Mouse (Mus musculus) heart, adult 2 months (tissue): ENCODE results near the gene Slc22a7. TPM values are rescaled to one million over a fixed set of nuclear protein-coding genes. Genes with fewer than 3 reads are reported as not detected.
A peak's percentile ranks its signal among the peaks of the same experiment; 100 is the strongest.

Source experiments
- DNase-seq, 2 experiments: peaks; one replicate each; pipeline ENCODE4 v3.0.0; 2021
- H3K27ac ChIP-seq: fragments of 200-600 bp; 2 replicates; pipeline ENCODE4 v1.8.1; 2022
- H3K27me3 ChIP-seq: fragments of 200-500 bp; 2 replicates; pipeline ENCODE4 v1.6.1; 2012; ENCODE audit warnings: mild to moderate bottlenecking, low read length, inconsistent platforms, mixed read lengths; ENCODE audit not compliant: control insufficient read depth, insufficient read depth
- H3K36me3 ChIP-seq: fragments of 200-500 bp; 2 replicates; pipeline ENCODE4 v1.6.1; 2012; ENCODE audit warnings: low read length, inconsistent platforms; ENCODE audit not compliant: control insufficient read depth, insufficient read depth
- H3K4me1 ChIP-seq: fragments of 200-500 bp; 2 replicates; pipeline ENCODE4 v1.6.1; 2011; ENCODE audit warnings: low read length; ENCODE audit not compliant: control insufficient read depth, insufficient read depth
- H3K4me3 ChIP-seq: fragments of 200-600 bp; 2 replicates; pipeline ENCODE4 v1.8.1; 2022
- H3K79me2 ChIP-seq: fragments of 200-500 bp; replicated peaks from 2 replicates; pipeline ENCODE4 v1.6.1; 2012; ENCODE audit warnings: mild to moderate bottlenecking, inconsistent platforms, low read length, moderate library complexity, mixed read lengths; ENCODE audit not compliant: control insufficient read depth, insufficient read depth
- H3K9ac ChIP-seq: fragments of 200-500 bp; 2 replicates; pipeline ENCODE4 v1.6.1; 2012; ENCODE audit warnings: low read depth, mild to moderate bottlenecking, control low read depth, inconsistent platforms, low read length, mixed read lengths
- CTCF ChIP-seq: fragments of 200-600 bp; IDR thresholded peaks from 2 replicates; pipeline ENCODE4 v1.8.1; 2022; ENCODE audit warnings: antibody characterized with exemption, mild to moderate bottlenecking, moderate library complexity
- EP300 ChIP-seq: fragments of 200-500 bp; IDR thresholded peaks from 2 replicates; pipeline ENCODE4 v1.6.1; 2011; ENCODE audit warnings: low read depth, low read length, control low read depth; ENCODE audit not compliant: insufficient read depth
- POLR2A ChIP-seq: fragments of 200-500 bp; IDR thresholded peaks from 2 replicates; pipeline ENCODE4 v1.6.1; 2011; ENCODE audit warnings: mild to moderate bottlenecking, low read depth, low read length, control low read depth; ENCODE audit not compliant: insufficient read depth
- WGBS: fragments of 180-500 bp; shearing (Covaris S2); methylation state at CpG from one replicate; pipeline ENCODE4 v1.1.7; 2018; 5-methylcytosine and 5-hydroxymethylcytosine counted together
- intact Hi-C: fragments of 180-260 bp; cut with DNase I; formaldehyde crosslinking; loops from one replicate; pipeline ENCODE4 v1.15.1; 2025
- polyA plus RNA-seq: library from polyadenylated mRNA; depleted of rRNA; stranded (reverse); fragments of >200 nt; gene quantifications from 2 replicates; pipeline ENCODE4 v1.2.3, GENCODE M21; 2012
- total RNA-seq, 2 experiments: library from RNA; stranded (reverse); gene quantifications; 2 replicates each; pipeline ENCODE4 v1.2.3; 2021

Gene Slc22a7
- total and polyA plus RNA-seq, 3 experiments: not detected

- Histone ChIP-seq H3K9ac (no peak overlapping the region), H3K27ac (no peak overlapping the region), H3K36me3 (no peaks in the 10 kb centered on the region), H3K4me1 (peaks cover 1% of the 10 kb centered on the region), H3K27me3 (no peaks in the 10 kb centered on the region), H3K4me3 (no peak overlapping the region), H3K79me2 (no peaks in the 10 kb centered on the region)
- DNase-seq: peak; percentile 52 to 61
- intact Hi-C loops: no loop called here
- TF ChIP-seq POLR2A (no peak), EP300 (no peak), CTCF (no peak)
Observed at GRCm38 (mm10) chr17:46426496-46426895, 11.8 kb downstream of the Slc22a7 start.

DNA sequence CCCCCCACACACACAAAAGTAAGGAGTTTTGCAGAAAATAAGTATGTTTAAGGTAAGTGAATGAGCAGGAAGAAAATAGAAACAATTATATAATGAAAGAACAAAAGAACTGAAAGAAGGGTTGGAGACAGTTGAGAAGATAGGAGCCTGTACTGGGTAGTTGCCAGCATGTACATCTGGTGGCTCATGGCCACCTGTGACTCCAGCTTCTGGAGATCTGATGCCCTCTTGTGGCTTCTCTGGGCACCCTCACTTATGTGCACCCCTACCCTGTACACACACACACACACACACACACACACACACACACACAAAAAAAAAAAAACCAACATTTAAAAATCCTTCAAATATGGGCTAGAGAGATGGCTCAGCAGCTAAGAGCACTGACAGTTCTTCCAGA, 18.5 kb downstream of the Slc22a7 start:
- Histone ChIP-seq H3K36me3 (no peaks in the 10 kb centered on the region), H3K79me2 (no peaks in the 10 kb centered on the region), H3K27ac (no peak overlapping the region), H3K4me1 (no peaks in the 10 kb centered on the region; the same call in 1 of the 2 replicates), H3K9ac (no peak overlapping the region), H3K4me3 (no peak overlapping the region), H3K27me3 (no peaks in the 10 kb centered on the region)
- no peak for DNase-seq
- TF ChIP-seq POLR2A (no peak), CTCF (no peak), EP300 (no peak)
- intact Hi-C loops: no loop called here

DNA sequence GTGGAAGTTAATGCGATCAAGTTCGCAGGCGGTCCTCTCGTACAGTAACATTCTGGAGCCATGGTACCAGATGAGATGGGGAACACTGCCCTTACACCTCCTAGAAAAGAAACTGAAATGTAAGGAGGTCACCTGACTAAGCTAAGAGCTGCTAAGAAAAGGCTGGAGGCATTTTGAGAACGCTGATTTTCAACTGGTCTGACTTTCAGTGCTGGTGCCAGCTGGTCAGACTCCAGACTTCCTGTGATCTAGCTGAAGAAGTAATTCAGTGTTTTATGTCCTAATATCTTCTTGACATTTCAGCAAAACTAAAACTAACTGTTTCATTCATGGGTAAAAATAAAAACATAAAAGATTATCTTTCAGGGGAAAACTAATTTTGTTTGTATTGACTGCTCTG, 19.6 kb downstream of the Slc22a7 start:
- Histone ChIP-seq H3K27ac (peak overlapping the region; percentile 40; the same call in 1 of the 2 replicates), H3K9ac (no peak overlapping the region), H3K4me1 (no peaks in the 10 kb centered on the region; the same call in 1 of the 2 replicates), H3K4me3 (no peak overlapping the region), H3K36me3 (peaks cover 3% of the 10 kb centered on the region; the same call in 1 of the 2 replicates), H3K27me3 (no peaks in the 10 kb centered on the region), H3K79me2 (no peaks in the 10 kb centered on the region)
- WGBS: 44% methylated on average over 5 of the region's 5 CpGs
- intact Hi-C loops: no loop called here
- DNase-seq: peak in 1 of 2 experiments; percentile 32
- TF ChIP-seq CTCF (no peak), POLR2A (no peak), EP300 (no peak)

- peaks cover 13% of the 10 kb centered on the region for H3K36me3 ChIP-seq
Observed at GRCm38 (mm10) chr17:46408478-46408877, 29.8 kb downstream of the Slc22a7 start.

DNA sequence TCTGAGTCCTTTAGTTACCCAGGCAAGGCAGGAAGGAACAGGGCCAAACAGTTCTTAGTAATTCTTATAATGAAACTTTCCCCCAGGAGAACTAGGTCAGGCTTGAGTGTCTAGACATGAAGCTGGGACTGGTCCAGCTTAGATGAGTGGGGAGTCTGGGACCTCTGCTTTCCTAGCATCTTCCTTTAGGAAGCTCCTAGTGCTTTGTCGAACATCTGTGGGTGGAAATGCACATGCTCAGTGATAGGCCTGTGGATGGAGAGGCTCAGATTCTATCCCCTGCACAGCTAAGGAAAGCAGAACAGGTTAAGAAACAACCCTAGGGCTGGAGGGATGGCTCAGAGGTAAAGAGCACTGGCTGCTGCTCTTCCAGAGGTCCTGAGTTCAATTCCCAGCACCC, 43.6 kb downstream of the Slc22a7 start:
- Histone ChIP-seq H3K4me3 (no peak overlapping the region), H3K4me1 (no peaks in the 10 kb centered on the region), H3K36me3 (no peaks in the 10 kb centered on the region), H3K27me3 (no peaks in the 10 kb centered on the region), H3K27ac (no peak overlapping the region), H3K79me2 (no peaks in the 10 kb centered on the region), H3K9ac (no peak overlapping the region)
- WGBS: 73% methylated on average over 1 of the region's 1 CpGs
- no peak for TF ChIP-seq CTCF
- TF ChIP-seq POLR2A: no peak
- TF ChIP-seq EP300: no peak
- no peak for DNase-seq
- intact Hi-C loops: no loop called here

More at GRCm38 (mm10) chr17:46408478-46408877, 29.8 kb downstream of the Slc22a7 start:
- no peaks in the 10 kb centered on the region for H3K79me2 ChIP-seq
- peak; percentile 63 for TF ChIP-seq CTCF
- TF ChIP-seq POLR2A: no peak
- H3K27me3 ChIP-seq: no peaks in the 10 kb centered on the region
- no peak for DNase-seq
- 0 out of 2 replicates have a peak, but pooled peaks cover 2% of the 10 kb centered on the region for H3K4me1 ChIP-seq
- WGBS: 35% methylated on average over 3 of the region's 3 CpGs
- H3K4me3 ChIP-seq: no peak overlapping the region
- H3K9ac ChIP-seq: no peak overlapping the region
- no peak overlapping the region for H3K27ac ChIP-seq
- intact Hi-C loops: no loop called here

GRCm38 (mm10) chr17:46393012-46393411, 45.2 kb downstream of the Slc22a7 start:
- Histone ChIP-seq H3K4me1 (no peaks in the 10 kb centered on the region), H3K4me3 (no peak overlapping the region), H3K79me2 (0 out of 2 replicates have a peak, but pooled peaks cover 1% of the 10 kb centered on the region), H3K36me3 (peaks cover 3% of the 10 kb centered on the region), H3K27ac (no peak overlapping the region), H3K9ac (no peak overlapping the region), H3K27me3 (no peaks in the 10 kb centered on the region)
- intact Hi-C loops: no loop called here
- DNase-seq: peak in 1 of 2 experiments; percentile 39
- TF ChIP-seq POLR2A (no peak), CTCF (peak; percentile 74)
- 55% methylated on average over 2 of the region's 2 CpGs for WGBS
